Mouse (Mus musculus) cerebellum, adult (tissue): ENCODE measurements around the gene Rnd1.

Experiments used
- ATAC-seq: cut with Nextera tagmentation; 2 replicates; pipeline ENCODE4 v1.9.2; 2017; ENCODE audit warnings: mild to moderate bottlenecking, moderate library complexity, mixed read lengths; ENCODE audit not compliant: insufficient number of reproducible peaks, low FRiP score, low TSS enrichment

Rnd1 gene

GRCm38 (mm10) chr15:98617176-98617537 lies 60.1 kb downstream of the Rnd1 start:
- ATAC-seq = no peak; the same call in 1 of the 2 replicates

GRCm38 (mm10) chr15:98616362-98617175 lies 60.7 kb downstream of the Rnd1 start:
- no peak for ATAC-seq

GRCm38 (mm10) chr15:98615751-98616150 lies 61.5 kb downstream of the Rnd1 start:
- ATAC-seq = no peak

- ATAC-seq = no peak
Observed at GRCm38 (mm10) chr15:98614971-98615370, 62.3 kb downstream of the Rnd1 start.

- 0 out of 2 replicates have a peak, but pooled peaks have one; percentile 56 for ATAC-seq
Observed at GRCm38 (mm10) chr15:98614551-98614950, 62.7 kb downstream of the Rnd1 start.
